Mouse (Mus musculus) hindlimb bud, embryonic 11.5 days (tissue): ENCODE results near the gene Prepl.

Experiments
- DNase-seq: peaks from one replicate; pipeline ENCODE4 v3.0.0-alpha.2; 2012; ENCODE audit warnings: low read depth, low spot score; ENCODE audit errors: extremely low spot score

Prepl gene

DNA sequence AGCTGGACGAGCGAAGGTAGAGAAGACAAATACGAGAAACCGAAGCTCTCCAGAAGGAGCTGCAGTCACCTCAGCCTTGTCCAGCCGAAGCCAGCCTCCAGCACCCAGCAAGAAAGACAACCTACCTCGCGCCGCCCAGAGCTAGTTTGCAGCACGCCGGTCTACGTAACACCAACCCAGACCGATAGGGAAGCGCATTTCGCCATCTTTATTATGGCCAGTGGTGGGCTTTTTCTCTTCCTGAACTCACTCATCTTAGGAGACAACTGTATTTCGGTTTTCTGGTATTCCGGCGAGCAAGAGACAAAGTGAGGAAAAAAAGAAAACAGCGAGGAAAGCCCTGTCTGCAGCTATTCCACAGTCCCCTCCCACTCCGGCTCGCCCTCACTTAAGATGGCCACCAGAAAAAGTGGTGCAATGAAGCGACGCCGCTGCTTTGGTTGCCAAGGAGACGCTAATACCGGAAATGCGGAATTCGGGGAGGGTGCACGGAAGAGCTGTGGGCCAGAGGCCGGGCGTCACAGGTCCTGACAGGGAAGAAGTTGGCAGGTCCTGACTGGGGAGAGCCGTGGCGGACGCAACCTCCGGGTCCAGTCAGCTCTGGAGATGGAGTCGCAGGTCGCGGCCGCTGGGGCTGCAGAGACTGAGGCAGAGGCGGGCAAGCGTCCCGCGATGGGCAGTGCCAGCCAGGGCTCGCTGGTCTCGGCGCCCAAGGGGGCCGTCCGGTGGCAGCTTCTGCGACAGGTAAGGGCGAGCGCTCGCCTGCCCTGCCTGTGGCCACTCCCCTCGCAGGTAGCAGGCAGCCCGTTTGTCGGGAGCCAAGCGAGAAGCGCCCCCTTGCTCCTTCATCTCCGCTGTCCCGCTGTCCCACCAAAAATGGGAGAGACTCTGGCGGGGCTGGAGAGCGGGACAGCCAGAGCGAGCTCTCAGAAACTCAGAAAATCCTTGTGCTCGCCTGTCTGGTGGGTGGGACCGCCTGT lies at the start of gene Prepl, which contains the start of gene Camkmt:
Prepl (minus strand) TSS at position 122 of the 980 bp plus-strand sequence.
Camkmt (plus strand) TSS at position 433 of the 980 bp plus-strand sequence.
- peak; percentile 98 for DNase-seq

DNA sequence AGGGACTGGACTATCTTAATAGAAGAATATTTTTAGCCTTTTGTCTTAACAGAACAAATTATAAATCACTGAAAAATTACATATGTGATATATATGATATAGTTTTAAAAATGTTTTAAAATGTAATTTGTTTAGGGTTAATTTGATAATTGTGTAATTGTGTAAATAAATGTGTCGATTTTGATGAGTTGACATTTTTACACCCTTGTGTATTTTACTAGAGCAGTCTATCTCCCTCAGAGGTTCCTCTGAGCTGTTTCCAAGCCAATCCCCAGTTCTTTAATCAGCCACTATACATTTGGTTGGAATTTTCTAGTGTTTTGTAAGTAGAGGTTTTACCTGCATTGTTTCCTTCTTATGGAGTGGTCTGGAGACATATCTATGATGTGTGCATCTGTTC lies 48.4 kb upstream of the Prepl start:
- DNase-seq = no peak

GRCm38 (mm10) chr17:85116643-85117042 lies 26.6 kb upstream of the Prepl start:
- peak; percentile 8 for DNase-seq

DNA sequence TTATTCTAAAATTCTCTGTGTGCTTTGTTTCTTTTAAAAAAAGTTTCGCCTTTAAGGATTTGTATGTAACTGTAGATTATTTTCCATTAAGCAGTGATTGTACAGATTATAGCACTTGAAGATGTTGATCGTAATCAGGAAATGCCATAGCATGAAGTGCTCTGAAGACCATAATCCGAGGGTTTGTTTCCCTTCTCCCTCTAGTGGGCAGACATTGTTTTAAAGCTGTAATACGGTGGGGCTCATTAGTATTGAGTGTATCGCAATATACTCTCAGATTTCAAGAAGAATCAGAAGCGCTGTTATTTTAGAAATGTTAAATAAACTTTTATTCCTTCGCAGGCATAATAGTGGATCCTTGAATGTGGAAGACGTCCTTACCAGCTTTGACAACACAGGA lies 23.4 kb upstream of the Prepl start:
- no peak for DNase-seq

DNA sequence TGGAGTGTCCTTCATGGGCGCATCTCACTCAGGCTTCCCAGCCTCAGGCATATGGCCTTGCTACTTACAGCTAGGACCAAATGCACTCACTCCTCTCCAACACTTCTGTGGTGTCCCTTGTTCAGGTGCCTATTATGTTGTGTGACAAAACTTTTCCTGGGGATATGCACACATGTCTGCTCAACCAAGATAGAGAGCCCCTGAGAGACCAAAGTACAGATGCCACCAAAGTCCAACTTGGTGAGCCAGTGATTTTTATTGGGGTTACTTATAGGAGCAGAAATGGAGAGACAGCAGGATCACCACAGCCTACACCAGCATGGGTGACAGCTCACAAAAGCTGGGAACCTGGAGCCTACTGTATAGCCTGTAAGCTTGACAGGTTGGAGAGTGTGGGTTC lies 20.6 kb upstream of the Prepl start:
- no peak for DNase-seq

- no peak for DNase-seq
Measured at GRCm38 (mm10) chr17:85103310-85103709, 13.3 kb upstream of the Prepl start.

DNA sequence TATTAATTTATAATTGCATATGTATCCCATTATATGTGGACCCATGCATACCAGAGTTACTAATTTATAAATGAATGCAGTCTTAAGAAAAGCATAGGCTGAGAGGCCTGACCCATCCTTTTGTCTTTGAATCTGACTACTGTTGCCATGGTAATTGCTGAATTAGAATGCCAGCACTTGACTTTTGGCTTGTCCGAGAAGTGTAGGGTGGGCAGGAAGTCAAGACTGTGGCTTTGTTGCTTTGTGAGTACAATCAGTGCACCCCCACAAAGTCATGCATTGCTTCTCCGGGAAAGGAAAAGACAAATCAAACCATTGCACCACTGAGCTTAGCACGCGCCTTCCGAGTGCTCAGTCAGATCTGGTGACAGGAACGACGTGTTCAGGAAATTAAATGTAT lies 11.7 kb upstream of the Prepl start:
- no peak for DNase-seq

GRCm38 (mm10) chr17:85100232-85100631 lies 10.2 kb upstream of the Prepl start:
- no peak for DNase-seq

DNA sequence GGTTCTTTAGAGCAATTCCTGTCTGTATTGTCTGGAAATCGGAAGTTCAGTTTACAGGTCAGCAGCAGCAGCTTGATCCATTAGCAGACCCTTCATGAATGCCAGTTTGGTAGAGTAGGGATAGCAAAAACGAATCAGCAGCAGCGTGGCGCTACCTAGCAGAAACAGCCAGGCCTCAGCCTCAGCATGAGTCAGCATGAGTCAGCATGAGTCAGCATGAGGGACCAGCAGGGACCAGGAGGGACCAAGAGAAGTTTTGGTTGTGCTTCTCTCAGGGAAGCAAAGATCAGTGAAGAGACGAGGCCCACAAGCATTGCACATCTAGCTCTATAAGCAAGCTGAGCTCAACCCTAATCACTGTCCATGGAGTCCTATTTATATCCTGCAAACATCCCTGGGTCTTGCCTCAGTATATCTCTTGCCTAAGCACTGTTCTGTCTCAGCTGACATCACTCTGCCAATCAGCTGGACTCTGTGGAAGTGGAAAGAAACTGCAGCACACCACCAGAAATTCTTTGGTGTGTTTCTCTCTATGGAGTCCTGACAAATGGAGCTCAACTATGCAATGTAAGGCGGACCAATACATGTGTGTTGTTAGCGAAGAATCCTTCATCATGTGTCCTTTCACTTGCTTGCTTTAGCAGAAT lies 8.8 kb upstream of the Prepl start:
- no peak for DNase-seq

DNA sequence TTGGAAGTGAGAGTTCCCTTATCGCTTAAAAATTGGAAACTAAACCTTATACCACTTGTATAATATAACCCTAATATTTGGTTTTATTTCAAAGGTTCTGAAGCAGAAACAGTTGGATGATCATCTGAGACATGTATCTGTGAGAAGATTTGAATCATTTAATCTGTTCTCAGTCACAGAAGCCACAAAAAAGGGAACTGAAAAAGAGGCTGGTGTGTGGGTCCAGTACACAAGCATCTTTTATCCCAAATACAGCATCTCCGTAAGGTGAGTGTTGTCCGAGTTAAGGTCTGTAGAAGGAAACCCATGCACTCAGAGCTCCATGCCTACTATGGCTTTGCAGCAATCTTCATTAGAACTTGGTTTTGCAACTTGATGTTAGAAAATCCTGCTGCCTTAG lies 6.4 kb upstream of the Prepl start:
- DNase-seq = no peak

DNA sequence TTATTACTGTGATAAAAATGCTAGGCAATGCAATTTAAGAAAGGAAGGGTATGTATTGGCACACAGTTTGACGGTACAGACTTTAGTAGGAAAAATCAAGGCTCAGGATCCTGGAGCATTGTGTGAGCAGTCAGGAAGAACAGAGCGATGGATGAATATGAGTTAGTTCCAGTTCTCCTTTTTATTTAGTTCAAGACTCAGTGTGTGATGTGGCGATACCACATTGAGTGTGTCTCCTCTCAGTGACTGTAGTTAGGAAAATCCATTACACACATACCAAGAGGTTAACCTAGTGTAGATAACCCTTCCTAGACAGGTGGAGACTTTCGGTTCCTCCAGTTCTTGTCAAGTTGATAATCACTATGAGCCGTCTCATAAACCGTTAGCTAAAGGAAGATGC lies 1.7 kb upstream of the Prepl start:
- DNase-seq = no peak

- DNase-seq = no peak
Measured at GRCm38 (mm10) chr17:85089621-85090020, 420 bp downstream of the Prepl start.

GRCm38 (mm10) chr17:85089011-85089410 lies 1.0 kb downstream of the Prepl start:
- no peak for DNase-seq

GRCm38 (mm10) chr17:85088401-85088800 lies 1.6 kb downstream of the Prepl start:
- DNase-seq = no peak

GRCm38 (mm10) chr17:85087591-85087990 lies 2.5 kb downstream of the Prepl start:
- DNase-seq = no peak

GRCm38 (mm10) chr17:85086501-85086900 lies 3.5 kb downstream of the Prepl start:
- DNase-seq = no peak

DNA sequence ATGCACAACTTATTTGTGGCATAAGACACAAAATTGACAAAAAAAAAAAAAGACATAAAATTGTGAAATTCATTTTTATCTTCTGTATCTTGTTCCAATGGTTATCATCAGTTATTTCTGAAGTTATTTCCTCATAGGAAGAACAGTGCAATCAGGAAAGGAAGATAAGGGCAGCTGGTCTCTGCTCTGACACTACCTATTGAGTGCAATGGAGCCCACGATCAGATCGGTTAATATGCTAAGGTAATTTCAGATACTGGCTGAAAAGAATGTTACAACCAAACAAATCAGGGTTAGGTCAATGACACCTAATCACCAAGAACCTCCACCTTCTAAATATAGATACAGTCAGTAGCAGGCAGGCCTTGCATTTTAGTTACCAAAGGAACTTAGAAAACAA lies 4.7 kb downstream of the Prepl start:
- no peak for DNase-seq

- DNase-seq = no peak
Measured at GRCm38 (mm10) chr17:85080781-85081180, 9.3 kb downstream of the Prepl start.

DNA sequence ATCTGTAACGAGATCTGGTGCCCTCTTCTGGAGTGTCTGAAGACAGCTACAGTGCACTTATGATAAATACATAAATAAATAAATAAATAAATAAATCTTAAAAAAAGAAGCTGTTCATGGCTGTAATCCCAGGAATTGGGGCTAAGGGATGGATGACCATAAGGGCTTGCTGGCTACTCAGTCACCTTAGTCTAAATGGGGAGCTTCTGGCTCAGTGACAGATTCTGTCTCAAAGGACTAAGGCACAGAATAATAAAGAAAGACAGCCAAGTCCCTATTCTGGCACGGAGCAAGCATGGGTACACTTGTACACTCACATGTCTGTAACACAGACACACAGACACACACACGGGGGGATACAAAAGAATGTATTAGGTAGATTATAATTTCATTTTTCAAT lies 10.8 kb downstream of the Prepl start:
- DNase-seq = no peak

DNA sequence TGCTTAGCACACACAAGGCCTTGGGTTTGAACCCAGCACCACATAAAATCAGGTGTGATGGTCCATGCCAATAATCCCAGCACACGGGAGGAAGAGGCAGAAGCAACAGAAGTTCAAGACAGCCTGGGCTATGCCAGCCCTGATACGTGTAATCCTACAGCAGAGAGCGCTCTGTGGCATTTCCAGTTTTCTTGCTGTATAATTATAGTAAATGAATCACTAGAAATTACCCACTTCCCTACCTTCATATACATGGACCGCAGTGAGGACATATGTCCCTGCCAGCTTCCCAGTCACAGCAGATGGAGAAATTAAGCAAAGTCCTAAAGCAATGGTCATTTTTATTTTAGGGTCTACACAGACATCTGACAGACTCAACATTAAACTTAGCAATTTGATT lies 16.0 kb downstream of the Prepl start:
- no peak for DNase-seq

GRCm38 (mm10) chr17:85073214-85073613 lies 16.8 kb downstream of the Prepl start:
- DNase-seq = no peak

- no peak for DNase-seq
Measured at GRCm38 (mm10) chr17:85072383-85072782, 17.7 kb downstream of the Prepl start.
